Mouse (Mus musculus) bone marrow, adult 2 months (tissue): ENCODE results near the gene Adamts1.

Source experiments
- CTCF ChIP-seq: fragments of 200-500 bp; IDR thresholded peaks from 2 replicates; pipeline ENCODE4 v1.5.1; 2011; ENCODE audit warnings: low read length, control low read depth; ENCODE audit not compliant: control insufficient read depth, insufficient read depth
- POLR2A ChIP-seq: fragments of 200-500 bp; IDR thresholded peaks from 2 replicates; pipeline ENCODE4 v1.6.1; 2011; ENCODE audit warnings: low read depth, mild to moderate bottlenecking, control low read depth, low read length, borderline replicate concordance; ENCODE audit not compliant: control insufficient read depth

GRCm38 (mm10) chr16:85800691-85801090 is 2.2 kb downstream of the Adamts1 start:
- TF ChIP-seq CTCF (no peak), POLR2A (no peak)
